Mouse (Mus musculus) cerebellum, adult 11 months (tissue): Measurements from ENCODE around the gene Ralgps1.
A peak's percentile ranks its signal among the peaks of the same experiment; 100 is the strongest.

Source experiments
- DNase-seq: peaks from one replicate; pipeline ENCODE4 v3.0.0; 2022

The Ralgps1 gene

GRCm38 (mm10) chr2:33205939-33206525 lies 165.3 kb downstream of the Ralgps1 start:
- DNase-seq: no peak

- no peak for DNase-seq
Observed at GRCm38 (mm10) chr2:33204980-33205379, 166.3 kb downstream of the Ralgps1 start.

DNA sequence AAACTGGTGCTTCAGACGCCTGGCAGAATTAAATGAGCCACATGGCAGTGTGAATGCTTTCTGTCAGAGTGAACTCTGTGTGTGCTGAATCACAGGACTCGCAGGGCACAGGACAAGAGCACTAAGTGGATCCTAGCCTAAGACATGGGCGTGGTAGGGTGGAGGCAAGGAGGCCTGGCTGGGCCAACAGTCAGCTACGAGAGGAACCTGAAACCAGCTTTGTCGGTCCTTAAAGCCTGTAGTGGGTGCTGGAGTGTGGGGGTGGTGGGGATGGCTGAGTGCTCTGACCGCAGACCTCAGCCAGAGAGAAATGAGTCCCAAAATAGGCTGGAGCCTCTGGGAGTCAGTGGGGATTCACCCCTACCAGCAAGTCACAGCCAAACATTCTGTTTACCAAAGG lies 168.0 kb downstream of the Ralgps1 start:
- no peak for DNase-seq

GRCm38 (mm10) chr2:33200368-33201068 lies 170.8 kb downstream of the Ralgps1 start:
- no peak for DNase-seq

DNA sequence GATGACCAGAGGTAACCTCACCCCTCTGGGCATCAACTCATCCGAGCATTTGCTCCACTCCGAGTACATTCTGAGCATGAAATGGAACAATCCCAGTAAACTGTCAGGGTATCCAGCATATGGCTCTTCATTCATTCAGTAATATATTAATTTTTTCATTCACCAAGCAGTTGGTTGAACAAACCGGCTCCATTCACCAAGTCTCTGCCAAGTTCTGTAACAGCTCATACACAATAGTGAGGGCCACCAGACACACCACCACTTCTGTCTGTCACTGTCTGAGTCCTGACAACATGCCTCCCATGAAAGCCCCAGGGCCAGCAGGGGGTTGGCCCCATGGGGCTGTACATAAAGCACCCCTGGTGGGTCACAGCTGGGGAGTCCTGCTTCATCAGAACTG lies 181.3 kb downstream of the Ralgps1 start:
- no peak for DNase-seq

- no peak for DNase-seq
Observed at GRCm38 (mm10) chr2:33188925-33189670, 182.2 kb downstream of the Ralgps1 start.

- no peak for DNase-seq
Observed at GRCm38 (mm10) chr2:33187874-33188273, 183.4 kb downstream of the Ralgps1 start.

DNA sequence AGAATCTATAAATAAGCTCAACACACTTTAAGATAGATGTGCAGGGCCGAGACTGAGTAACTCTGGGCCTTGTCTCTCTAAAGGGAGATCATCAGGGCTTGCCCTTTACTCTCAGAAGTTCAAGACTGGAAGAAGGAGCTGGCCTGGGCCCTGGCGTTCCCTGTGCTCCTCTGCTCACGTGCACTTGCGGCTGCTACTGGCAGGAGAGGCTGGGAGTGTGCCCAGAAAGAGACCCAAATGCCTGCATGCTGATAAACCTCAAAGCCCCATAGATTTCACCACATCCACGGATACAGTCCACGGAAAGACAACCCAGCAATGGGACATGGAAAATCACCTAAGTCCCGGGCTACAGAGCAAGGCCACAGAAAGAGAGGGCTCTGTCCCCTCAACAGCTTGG lies 184.8 kb downstream of the Ralgps1 start:
- DNase-seq: no peak

GRCm38 (mm10) chr2:33185258-33185657 lies 186.0 kb downstream of the Ralgps1 start:
- DNase-seq: no peak

- no peak for DNase-seq
Observed at GRCm38 (mm10) chr2:33184641-33185040, 186.6 kb downstream of the Ralgps1 start.

DNA sequence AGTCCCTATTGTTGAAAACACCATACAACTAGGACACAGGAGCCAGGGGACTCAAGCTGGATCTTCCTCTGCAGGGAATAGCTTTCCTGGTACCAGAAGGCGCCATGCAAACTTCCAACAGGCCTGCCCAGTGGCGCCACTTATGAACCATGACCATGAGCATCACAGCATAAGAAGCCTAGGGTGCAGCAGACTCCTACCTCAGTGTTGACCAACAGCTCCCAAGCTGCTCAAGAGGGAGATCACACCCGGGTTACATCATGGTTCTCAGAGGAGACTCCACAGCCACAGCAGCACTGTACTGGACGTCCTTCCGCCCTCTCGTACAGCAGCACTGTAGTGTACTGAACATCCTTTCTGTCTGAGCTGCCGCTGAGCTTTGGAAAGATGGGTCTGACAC lies 188.0 kb downstream of the Ralgps1 start:
- DNase-seq: no peak

- no peak for DNase-seq
Observed at GRCm38 (mm10) chr2:33179930-33180630, 191.2 kb downstream of the Ralgps1 start.

DNA sequence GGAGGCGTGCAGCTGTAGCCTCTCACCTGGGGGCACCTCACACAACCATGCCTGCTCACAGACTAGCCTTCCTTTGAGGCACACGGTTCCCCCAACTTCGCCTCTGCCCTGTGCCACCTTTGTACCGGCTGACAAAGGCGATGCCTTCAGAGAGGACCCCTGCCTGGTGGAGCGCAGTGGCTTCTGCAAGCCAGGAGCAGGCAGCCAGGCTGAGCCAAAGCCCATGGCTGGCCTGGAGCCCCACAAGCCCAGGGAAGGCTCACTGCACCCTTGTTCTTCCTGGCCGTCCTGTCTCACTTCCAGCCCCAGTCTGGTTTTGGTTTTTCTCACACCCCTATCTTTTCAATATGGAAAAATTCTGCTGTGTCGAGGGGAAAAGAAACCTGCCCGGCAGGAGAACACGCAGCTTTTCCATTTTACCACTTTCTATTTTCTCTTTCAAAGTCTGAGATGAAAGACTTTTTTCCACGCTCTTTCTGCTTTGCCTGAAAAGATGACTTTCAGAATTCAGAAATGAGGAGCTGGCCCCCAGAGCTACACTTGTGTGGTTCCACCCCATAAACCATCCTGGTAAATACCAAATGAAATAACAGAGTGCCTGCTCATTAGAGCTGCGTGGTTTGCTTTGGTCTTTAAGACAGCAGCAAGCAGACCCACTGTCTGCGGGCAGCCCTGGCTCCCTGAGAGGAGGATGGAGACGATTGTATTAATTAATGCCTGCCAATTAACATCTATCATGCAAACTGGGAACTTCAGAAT lies 191.9 kb downstream of the Ralgps1 start:
- DNase-seq: no peak

- peak; percentile 68 for DNase-seq
Observed at GRCm38 (mm10) chr2:33178243-33178932, 192.9 kb downstream of the Ralgps1 start.

DNA sequence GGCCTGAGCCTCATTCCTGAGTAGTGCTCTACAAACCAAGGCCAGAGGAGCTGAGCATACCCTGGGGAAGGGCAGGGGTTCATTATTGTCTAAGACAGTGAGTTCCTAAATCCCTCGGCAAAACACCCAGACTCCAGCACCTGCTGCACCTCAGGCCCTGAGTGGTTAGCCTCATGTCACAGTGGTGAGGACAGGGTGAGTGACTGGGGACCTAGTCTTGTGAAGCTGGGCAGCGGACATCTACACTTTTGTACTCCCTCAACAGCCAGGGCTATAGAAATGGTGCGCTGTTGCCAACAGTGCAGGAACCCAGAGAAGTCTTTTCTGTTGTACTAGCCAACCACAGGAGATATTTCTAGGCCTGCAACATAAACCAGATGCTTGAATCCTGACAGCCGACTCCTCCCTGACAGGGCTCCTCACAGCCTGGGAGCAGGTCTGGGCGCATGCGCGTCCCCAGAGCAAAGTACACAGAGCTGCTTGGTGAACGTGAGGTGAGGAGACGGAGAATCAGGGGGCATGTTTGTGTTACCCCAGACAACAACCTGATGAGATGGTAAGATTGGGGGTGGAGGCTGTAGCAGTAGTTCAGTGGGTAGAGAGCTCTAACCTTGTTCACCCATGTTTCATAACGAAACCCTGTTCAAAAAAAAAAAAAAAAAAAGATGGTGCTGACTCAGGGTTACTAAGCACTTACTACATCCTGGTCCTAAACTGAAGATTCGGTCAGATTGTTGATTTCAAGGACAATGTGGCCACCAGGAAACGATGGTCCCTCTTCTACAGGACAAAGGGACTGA lies 193.6 kb downstream of the Ralgps1 start:
- DNase-seq: no peak

DNA sequence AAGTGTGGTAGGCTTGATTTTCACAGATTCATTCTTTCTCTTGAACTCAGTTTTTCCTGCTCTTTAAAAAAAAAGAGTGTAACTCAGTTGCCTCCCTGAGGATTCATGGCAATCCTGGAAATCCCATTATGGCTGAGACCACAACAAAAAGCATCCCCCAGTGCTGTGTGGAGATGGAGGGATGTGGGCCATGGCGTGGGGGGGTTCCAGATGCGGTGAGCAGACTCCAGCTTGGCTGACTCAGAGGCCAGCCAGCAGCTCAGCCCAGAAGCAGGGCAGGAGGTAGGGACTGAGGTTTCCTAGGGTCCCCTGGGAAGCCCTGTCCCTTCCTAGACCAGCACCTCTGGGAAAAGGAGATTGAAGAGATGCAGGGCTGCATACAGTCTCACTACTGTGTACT lies 194.4 kb downstream of the Ralgps1 start:
- DNase-seq: no peak

DNA sequence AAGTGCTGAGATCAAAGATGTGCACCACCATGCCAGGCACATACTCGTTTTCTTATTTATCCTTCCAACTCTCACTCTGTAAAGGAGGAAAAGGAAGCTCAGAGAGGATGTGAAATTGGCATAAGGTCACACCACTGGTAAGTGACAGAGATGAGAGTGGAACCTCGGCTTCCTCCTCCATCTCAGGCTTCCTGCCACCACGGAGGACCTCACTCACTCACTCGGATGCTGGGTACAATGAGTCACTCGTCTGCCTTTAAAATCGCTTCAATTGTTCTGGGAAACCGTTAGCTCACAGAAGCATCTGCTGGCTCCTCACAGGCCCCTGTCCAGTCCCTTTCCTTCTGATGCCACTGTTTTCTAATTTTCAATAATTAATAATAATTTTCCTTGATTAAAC lies 194.8 kb downstream of the Ralgps1 start:
- no peak for DNase-seq

GRCm38 (mm10) chr2:33173686-33174085 lies 197.6 kb downstream of the Ralgps1 start:
- DNase-seq: no peak

- no peak for DNase-seq
Observed at GRCm38 (mm10) chr2:33173126-33173525, 198.2 kb downstream of the Ralgps1 start.

DNA sequence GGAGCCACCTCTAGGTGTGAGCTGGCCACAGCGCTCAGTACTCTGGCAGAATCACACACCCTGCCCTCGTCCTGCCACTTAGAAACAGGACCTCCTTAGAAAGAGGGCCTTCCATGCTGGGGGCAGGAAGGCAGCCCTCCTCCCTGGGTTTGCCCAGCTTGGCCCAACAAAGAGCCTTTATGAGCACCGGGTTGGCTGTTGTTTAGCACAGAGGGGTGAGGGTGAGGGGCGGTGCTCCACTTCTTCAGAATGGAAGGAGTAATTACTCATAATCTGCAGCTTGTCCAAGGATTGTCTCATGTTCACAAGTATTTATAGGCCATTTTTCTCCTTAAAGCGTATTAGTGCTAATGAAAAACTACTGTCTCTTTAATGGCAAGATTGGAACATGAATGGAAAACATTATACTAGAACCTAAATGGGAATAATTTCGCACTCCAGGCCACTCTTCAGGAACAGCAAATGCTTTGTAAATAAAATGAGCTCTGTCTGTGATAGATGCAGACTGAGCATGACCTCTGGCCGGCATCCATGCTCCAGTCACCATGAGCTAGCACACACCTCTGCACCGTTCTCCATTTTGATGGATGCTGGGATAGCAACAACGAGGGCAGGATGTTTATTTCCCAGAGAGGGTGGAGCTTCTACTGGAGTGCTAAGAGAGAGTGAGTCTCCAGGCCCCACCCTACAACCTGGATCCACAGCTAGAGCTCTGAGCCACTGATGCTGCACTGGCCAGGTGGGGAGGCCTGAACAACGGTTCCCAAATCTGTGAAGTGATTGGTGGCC lies 200.3 kb downstream of the Ralgps1 start:
- DNase-seq: no peak
